Mouse (Mus musculus) forebrain, embryonic 12.5 days (tissue): ENCODE measurements around the gene Neurod2. TPM values are rescaled to one million over a fixed set of nuclear protein-coding genes. Genes with fewer than 3 reads are reported as not detected.
A peak's percentile ranks its signal among the peaks of the same experiment; 100 is the strongest.

Source experiments
- ATAC-seq: fragments of 200-750 bp; cut with Nextera tagmentation; 2 replicates; pipeline ENCODE4 v1.8.0; 2017; ENCODE audit warnings: moderate TSS enrichment; ENCODE audit not compliant: low FRiP score
- H3K27ac ChIP-seq: fragments of 300-500 bp; sonication (generic); 2 replicates; pipeline ENCODE4 v1.5.1; 2016; ENCODE audit warnings: mild to moderate bottlenecking
- H3K27me3 ChIP-seq: fragments of 300-500 bp; sonication (generic); 2 replicates; pipeline ENCODE4 v1.6.1; 2016; ENCODE audit warnings: mild to moderate bottlenecking
- H3K36me3 ChIP-seq: fragments of 300-500 bp; sonication (generic); replicated peaks from 2 replicates; pipeline ENCODE4 v1.6.1; 2016; ENCODE audit warnings: mild to moderate bottlenecking
- H3K4me1 ChIP-seq: fragments of 300-500 bp; sonication (generic); 2 replicates; pipeline ENCODE4 v1.6.1; 2016
- H3K4me2 ChIP-seq: fragments of 300-500 bp; sonication (generic); 2 replicates; pipeline ENCODE4 v1.6.1; 2016; ENCODE audit warnings: mild to moderate bottlenecking, moderate library complexity
- H3K4me3 ChIP-seq: fragments of 300-500 bp; sonication (generic); replicated peaks from 2 replicates; pipeline ENCODE4 v1.5.1; 2016; ENCODE audit warnings: mild to moderate bottlenecking
- H3K9ac ChIP-seq: fragments of 300-500 bp; sonication (generic); 2 replicates; pipeline ENCODE4 v1.6.1; 2016; ENCODE audit warnings: mild to moderate bottlenecking
- H3K9me3 ChIP-seq: fragments of 300-500 bp; sonication (generic); 2 replicates; pipeline ENCODE4 v1.6.1; 2016
- WGBS: fragments of 180-500 bp; shearing (Covaris S2); methylation state at CpG from one replicate; pipeline ENCODE4 v1.1.7; 2016; 5-methylcytosine and 5-hydroxymethylcytosine counted together
- polyA plus RNA-seq: library from polyadenylated mRNA; unstranded; fragments of >200 nt; fragmentation: Nextera tagmentation; extraction: Ambion mirVana; gene quantifications from 2 replicates; pipeline ENCODE4 v1.2.1, GENCODE M21; 2016

Gene Neurod2
- polyA plus RNA-seq, 1 experiment from 2014 or later, result 20.5 TPM

- H3K27me3 ChIP-seq, result peaks cover 98% of the 10 kb centered on the region
- WGBS, result under 1% methylated on average over 94 of the region's 97 CpGs
- peak overlapping the region; percentile 77 for H3K27ac ChIP-seq
- peak overlapping the region; percentile 44 for H3K4me2 ChIP-seq
- no peaks in the 10 kb centered on the region for H3K36me3 ChIP-seq
- ATAC-seq, result no peak
- peak overlapping the region; percentile 55 for H3K9ac ChIP-seq
- peak overlapping the region; percentile 43 for H3K4me3 ChIP-seq
- H3K4me1 ChIP-seq, result peaks cover 30% of the 10 kb centered on the region
- no peaks in the 10 kb centered on the region for H3K9me3 ChIP-seq
These were observed 2.1 kb downstream of the Neurod2 start for GRCm38 (mm10) chr11:98327136-98328030.

- peak overlapping the region; percentile 43 for H3K4me3 ChIP-seq
- WGBS, result 2% methylated on average over 19 of the region's 19 CpGs
- peak overlapping the region; percentile 33 for H3K9ac ChIP-seq
- peak overlapping the region; percentile 77; the same call in 1 of the 2 replicates for H3K27ac ChIP-seq
- no peaks in the 10 kb centered on the region for H3K9me3 ChIP-seq
- no peaks in the 10 kb centered on the region for H3K36me3 ChIP-seq
- no peak for ATAC-seq
- peaks cover 30% of the 10 kb centered on the region for H3K4me1 ChIP-seq
- peak overlapping the region; percentile 44 for H3K4me2 ChIP-seq
- peaks cover 98% of the 10 kb centered on the region for H3K27me3 ChIP-seq
These were observed 2.7 kb downstream of the Neurod2 start for GRCm38 (mm10) chr11:98326741-98327135.

- Histone ChIP-seq H3K27ac (no peak overlapping the region), H3K4me2 (peak overlapping the region; percentile 25), H3K36me3 (no peaks in the 10 kb centered on the region), H3K27me3 (peaks cover 98% of the 10 kb centered on the region), H3K4me1 (peaks cover 31% of the 10 kb centered on the region), H3K9me3 (no peaks in the 10 kb centered on the region), H3K9ac (peak overlapping the region; percentile 21; the same call in 1 of the 2 replicates), H3K4me3 (peak overlapping the region; percentile 21)
- whole genome bisulfite sequencing, result 0% methylated on average over 13 of the region's 22 CpGs
- ATAC-seq, result no peak
These were observed 3.6 kb downstream of the Neurod2 start for GRCm38 (mm10) chr11:98325821-98326218.

- Histone ChIP-seq H3K27me3 (peaks cover 98% of the 10 kb centered on the region), H3K4me1 (peaks cover 33% of the 10 kb centered on the region), H3K36me3 (no peaks in the 10 kb centered on the region), H3K4me2 (peak overlapping the region; percentile 25), H3K4me3 (peak overlapping the region; percentile 21), H3K9me3 (no peaks in the 10 kb centered on the region), H3K27ac (no peak overlapping the region), H3K9ac (peak overlapping the region; percentile 21; the same call in 1 of the 2 replicates)
- 3% methylated on average over 14 of the region's 14 CpGs for WGBS
- ATAC-seq, result no peak
These were observed 4.1 kb downstream of the Neurod2 start for GRCm38 (mm10) chr11:98325191-98325820.

- Histone ChIP-seq H3K27ac (no peak overlapping the region), H3K4me3 (no peak overlapping the region)
- 2% methylated on average over 9 of the region's 9 CpGs for WGBS
These were observed 5.5 kb downstream of the Neurod2 start for GRCm38 (mm10) chr11:98323933-98324332.

GRCm38 (mm10) chr11:98323136-98323866 lies 6.1 kb downstream of the Neurod2 start:
- peaks cover 23% of the 10 kb centered on the region for H3K4me1 ChIP-seq
- no peak overlapping the region for H3K4me3 ChIP-seq
- 2% methylated on average over 10 of the region's 10 CpGs for WGBS
- no peak overlapping the region for H3K27ac ChIP-seq
- H3K9ac ChIP-seq, result no peak overlapping the region
- no peaks in the 10 kb centered on the region for H3K36me3 ChIP-seq
- no peak for ATAC-seq
- peaks cover 98% of the 10 kb centered on the region for H3K27me3 ChIP-seq
- no peaks in the 10 kb centered on the region for H3K9me3 ChIP-seq
- no peak overlapping the region for H3K4me2 ChIP-seq

More at GRCm38 (mm10) chr11:98323933-98324332, 5.5 kb downstream of the Neurod2 start:
- Histone ChIP-seq H3K4me1 (peaks cover 26% of the 10 kb centered on the region), H3K9ac (no peak overlapping the region), H3K36me3 (no peaks in the 10 kb centered on the region), H3K27me3 (peaks cover 98% of the 10 kb centered on the region), H3K4me2 (no peak overlapping the region), H3K9me3 (no peaks in the 10 kb centered on the region)
- ATAC-seq, result no peak

GRCm38 (mm10) chr11:98322159-98322558 lies 7.3 kb downstream of the Neurod2 start:
- H3K36me3 ChIP-seq, result no peaks in the 10 kb centered on the region
- 0% methylated on average over 1 of the region's 1 CpGs for WGBS
- peaks cover 98% of the 10 kb centered on the region for H3K27me3 ChIP-seq
- H3K9me3 ChIP-seq, result no peaks in the 10 kb centered on the region
- no peak for ATAC-seq
- H3K27ac ChIP-seq, result no peak overlapping the region
- H3K4me2 ChIP-seq, result no peak overlapping the region
- no peak overlapping the region for H3K4me3 ChIP-seq
- H3K4me1 ChIP-seq, result peaks cover 12% of the 10 kb centered on the region
- H3K9ac ChIP-seq, result no peak overlapping the region

GRCm38 (mm10) chr11:98321677-98322003 lies 7.8 kb downstream of the Neurod2 start:
- Histone ChIP-seq H3K4me3 (no peak overlapping the region), H3K4me2 (no peak overlapping the region), H3K27ac (0 out of 2 replicates have a peak overlapping the region, but pooled peaks have one; percentile 68), H3K9ac (no peak overlapping the region), H3K36me3 (no peaks in the 10 kb centered on the region), H3K27me3 (peaks cover 98% of the 10 kb centered on the region), H3K9me3 (no peaks in the 10 kb centered on the region), H3K4me1 (peaks cover 7% of the 10 kb centered on the region; the same call in 1 of the 2 replicates)
- WGBS, result 1% methylated on average over 5 of the region's 5 CpGs
- ATAC-seq, result no peak

- WGBS, result 1% methylated on average over 30 of the region's 30 CpGs
- Histone ChIP-seq H3K27ac (peak overlapping the region; percentile 68), H3K4me3 (peak overlapping the region; percentile 13; the same call in 1 of the 2 replicates), H3K27me3 (peaks cover 100% of the 10 kb centered on the region), H3K36me3 (no peaks in the 10 kb centered on the region), H3K9me3 (no peaks in the 10 kb centered on the region), H3K9ac (no peak overlapping the region), H3K4me2 (peak overlapping the region; percentile 29; the same call in 1 of the 2 replicates), H3K4me1 (peaks cover 7% of the 10 kb centered on the region; the same call in 1 of the 2 replicates)
- no peak for ATAC-seq
These were observed 8.4 kb downstream of the Neurod2 start for GRCm38 (mm10) chr11:98320806-98321676.

GRCm38 (mm10) chr11:98320381-98320780 lies 9.1 kb downstream of the Neurod2 start:
- Histone ChIP-seq H3K9ac (no peak overlapping the region), H3K4me3 (no peak overlapping the region), H3K4me2 (peak overlapping the region; percentile 29; the same call in 1 of the 2 replicates), H3K9me3 (no peaks in the 10 kb centered on the region), H3K27me3 (peaks cover 100% of the 10 kb centered on the region), H3K36me3 (no peaks in the 10 kb centered on the region), H3K4me1 (peaks cover 7% of the 10 kb centered on the region; the same call in 1 of the 2 replicates), H3K27ac (no peak overlapping the region)
- WGBS, result 4% methylated on average over 12 of the region's 12 CpGs
- no peak for ATAC-seq

GRCm38 (mm10) chr11:98319944-98320343 lies 9.5 kb downstream of the Neurod2 start:
- ATAC-seq, result no peak
- 6% methylated on average over 2 of the region's 2 CpGs for WGBS
- H3K27me3 ChIP-seq, result peaks cover 100% of the 10 kb centered on the region
- H3K36me3 ChIP-seq, result no peaks in the 10 kb centered on the region
- H3K4me3 ChIP-seq, result no peak overlapping the region
- no peaks in the 10 kb centered on the region for H3K9me3 ChIP-seq
- peaks cover 7% of the 10 kb centered on the region; the same call in 1 of the 2 replicates for H3K4me1 ChIP-seq
- H3K4me2 ChIP-seq, result no peak overlapping the region
- H3K27ac ChIP-seq, result peak overlapping the region; percentile 21; the same call in 1 of the 2 replicates
- H3K9ac ChIP-seq, result no peak overlapping the region
